Mouse (Mus musculus): ENCODE measurements around the gene Dolpp1.

DNA sequence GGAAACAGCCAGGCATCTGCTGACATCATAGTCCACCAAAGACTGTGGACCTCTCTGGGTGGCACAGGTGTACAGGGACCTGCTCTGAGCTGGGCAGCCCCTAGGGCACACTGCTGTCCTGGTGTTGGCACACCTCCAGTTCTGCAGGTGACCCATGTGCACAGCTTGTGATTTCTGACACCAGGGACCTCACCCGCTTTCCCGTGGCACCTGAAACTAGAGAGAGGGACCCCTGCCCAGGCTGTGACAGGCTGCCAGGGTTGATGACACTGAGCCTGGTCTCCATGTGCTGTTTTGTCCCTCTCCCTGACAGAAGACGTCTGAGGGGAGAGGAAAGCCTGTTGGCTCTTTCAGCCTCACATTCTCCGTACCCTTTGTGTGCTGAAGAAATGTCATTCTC is 45.7 kb downstream of the Dolpp1 start:
- no peak for TF ChIP-seq GATA1 (IDR thresholded peaks at IDR 0.05; ENCODE audit: low read length)
- TF ChIP-seq TAL1 (IDR thresholded peaks at IDR 0.05; ENCODE audit: low read length): no peak
